Mouse (Mus musculus) lung, postnatal 0 days (tissue): ENCODE results near the gene Pdap1.

ENCODE experiments used
- CTCF ChIP-seq: IDR thresholded peaks from 2 replicates; pipeline ENCODE4 v1.5.1; 2016; ENCODE audit warnings: antibody characterized with exemption, mild to moderate bottlenecking
- EP300 ChIP-seq: IDR thresholded peaks from 2 replicates; pipeline ENCODE4 v1.6.1; 2016; ENCODE audit warnings: antibody characterized with exemption, mild to moderate bottlenecking, control low read depth

DNA sequence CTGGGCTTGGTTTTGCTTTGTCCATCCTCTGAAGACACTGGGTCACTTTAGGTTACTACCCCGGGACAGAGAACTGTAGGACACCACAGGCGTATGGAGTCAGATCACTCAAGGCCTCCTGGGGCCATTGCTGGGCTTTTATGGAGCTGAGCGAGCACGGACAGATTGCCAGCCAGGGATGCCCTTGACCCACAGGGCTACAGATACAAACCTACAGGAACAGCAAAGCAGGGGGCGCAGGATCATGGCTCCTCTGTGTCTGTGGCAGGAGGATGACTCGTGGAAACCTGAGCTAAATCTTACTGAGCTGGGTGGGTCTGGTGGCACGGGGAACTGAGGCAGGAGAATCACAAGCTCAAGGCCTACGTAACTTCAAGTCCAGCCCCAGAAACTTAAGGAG lies 27.5 kb downstream of the Pdap1 start:
- TF ChIP-seq CTCF, result no peak
- no peak for TF ChIP-seq EP300
